Mouse (Mus musculus) heart, postnatal 0 days (tissue): ENCODE results near the gene Nova2.

Source experiments
- CTCF ChIP-seq: IDR thresholded peaks from 2 replicates; pipeline ENCODE4 v1.5.1; 2016; ENCODE audit warnings: antibody characterized with exemption, control low read depth, low read depth
- EP300 ChIP-seq: IDR thresholded peaks from 2 replicates; pipeline ENCODE4 v1.6.1; 2016; ENCODE audit warnings: antibody characterized with exemption, low read depth

GRCm38 (mm10) chr7:18958384-18958766, 32.7 kb downstream of the Nova2 start:
- TF ChIP-seq CTCF = no peak
- no peak for TF ChIP-seq EP300
